Mouse (Mus musculus): ENCODE results near the gene Gtdc1. TPM values are rescaled to one million over a fixed set of nuclear protein-coding genes. Genes with fewer than 3 reads are reported as not detected.

Gene Gtdc1
- total and polyA plus RNA-seq, 2 experiments from 2014 or later, result 11.9 to 13.9 TPM

DNA sequence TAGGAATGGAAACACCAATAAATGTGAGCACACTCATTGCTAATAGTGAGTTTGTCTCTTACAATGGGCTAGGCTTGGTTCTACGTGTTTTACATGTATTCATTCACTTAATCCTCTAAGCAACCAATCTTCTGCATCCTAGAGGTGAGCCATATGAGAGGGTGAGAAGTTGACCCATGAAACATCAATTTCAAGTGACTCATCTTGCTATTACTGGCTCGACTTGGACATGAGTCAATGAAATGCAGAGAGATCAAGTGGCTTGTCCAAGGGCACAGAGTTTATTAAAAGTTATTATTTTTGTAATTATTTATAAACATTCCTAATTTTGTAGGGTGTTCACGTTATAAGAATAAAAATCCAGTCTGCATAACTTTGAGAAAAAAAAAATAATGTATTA lies 408.2 kb downstream of the Gtdc1 start:
- DNase-seq (ENCODE audit: low spot score), result no peak

DNA sequence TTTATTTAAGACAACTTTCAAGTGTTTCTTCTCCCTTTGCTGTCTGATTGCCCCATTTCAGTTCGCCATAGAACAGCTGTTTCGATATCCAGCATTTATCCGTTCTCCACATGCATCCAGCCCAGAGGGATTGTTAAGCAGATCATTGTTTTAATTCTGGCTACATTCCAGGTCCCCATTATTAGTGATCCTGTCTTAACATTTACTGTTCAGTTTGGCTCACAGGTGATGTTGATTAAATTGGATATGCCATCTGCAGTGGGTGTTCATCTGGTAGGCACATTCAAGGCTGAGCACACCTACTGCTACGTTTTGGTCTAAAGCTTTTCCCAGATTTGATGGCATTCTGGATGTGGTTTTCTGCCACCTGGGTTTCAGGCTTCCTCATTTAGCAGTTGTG lies 409.4 kb downstream of the Gtdc1 start:
- Histone ChIP-seq H3K36me3 (replicated peaks; ENCODE audit: control insufficient read depth, insufficient read depth, low read length) (no peaks in the 10 kb centered on the region), H3K27me3 (ENCODE audit: control insufficient read depth, insufficient read depth, low read length) (no peaks in the 10 kb centered on the region), H3K9me3 (replicated peaks; ENCODE audit: control insufficient read depth, low read length) (no peaks in the 10 kb centered on the region), H3K4me1 (ENCODE audit: control insufficient read depth, insufficient read depth) (peaks cover 7% of the 10 kb centered on the region; the same call in 1 of the 2 replicates), H3K4me2 (ENCODE audit: low read depth, low read length) (peak overlapping the region; percentile 22; the same call in 1 of the 2 replicates), H3K27ac (ENCODE audit: low read depth) (no peak overlapping the region), H3K9ac (replicated peaks; ENCODE audit: low read depth, low read length) (no peak overlapping the region), H3K4me3 (ENCODE audit: low read depth, low read length) (no peak overlapping the region)
- ATAC-seq (ENCODE audit: insufficient read depth, low read depth) (no peak), DNase-seq (ENCODE audit: low spot score) (peak; percentile 18)
- no peak for TF ChIP-seq CTCF (IDR thresholded peaks at IDR 0.05; ENCODE audit: low read depth)
- TF ChIP-seq EP300 (IDR thresholded peaks at IDR 0.05; ENCODE audit: low read depth), result no peak
- 48% methylated on average over 4 of the region's 4 CpGs for WGBS

More for the DNA sequence above, 408.2 kb downstream of the Gtdc1 start:
- Histone ChIP-seq H3K4me1 (ENCODE audit: control insufficient read depth, insufficient read depth) (peaks cover 7% of the 10 kb centered on the region; the same call in 1 of the 2 replicates), H3K9me3 (replicated peaks; ENCODE audit: control insufficient read depth, low read length) (no peaks in the 10 kb centered on the region), H3K4me2 (ENCODE audit: low read depth, low read length) (no peak overlapping the region), H3K27ac (ENCODE audit: low read depth) (no peak overlapping the region), H3K36me3 (replicated peaks; ENCODE audit: control insufficient read depth, insufficient read depth, low read length) (no peaks in the 10 kb centered on the region), H3K4me3 (ENCODE audit: low read depth, low read length) (no peak overlapping the region), H3K27me3 (ENCODE audit: control insufficient read depth, insufficient read depth, low read length) (no peaks in the 10 kb centered on the region), H3K9ac (replicated peaks; ENCODE audit: low read depth, low read length) (no peak overlapping the region)
- 72% methylated on average over 3 of the region's 3 CpGs for WGBS
- ATAC-seq (ENCODE audit: insufficient read depth, low read depth), result no peak
- TF ChIP-seq EP300 (IDR thresholded peaks at IDR 0.05; ENCODE audit: low read depth) (no peak), CTCF (IDR thresholded peaks at IDR 0.05; ENCODE audit: low read depth) (no peak)

Other genes starting within 250 kb of the Gtdc1 start
- gene Zeb2, start 189.7 kb upstream of the Gtdc1 start, total RNA-seq (2014; rRNA removed; ENCODE audit: low replicate concordance), result 36.4 and 41.2 TPM in 2 replicates
- gene Zeb2, start 189.7 kb upstream of the Gtdc1 start, polyA plus RNA-seq (2015; fragmentation: Nextera tagmentation; extraction: Ambion mirVana), result 13.4 and 13.6 TPM in 2 replicates

All from heart, postnatal 0 days (tissue).